Mouse (Mus musculus) forebrain, postnatal 0 days (tissue): ENCODE data around the gene Radil. TPM values are rescaled to one million over a fixed set of nuclear protein-coding genes. Genes with fewer than 3 reads are reported as not detected.

Source experiments
- ATAC-seq: fragments of 200-750 bp; cut with Nextera tagmentation; 2 replicates; pipeline ENCODE4 v1.8.0; 2017; ENCODE audit warnings: mild to moderate bottlenecking, moderate library complexity
- DNase-seq: peaks from one replicate; pipeline ENCODE4 v3.0.0-alpha.2; 2015
- H3K27ac ChIP-seq: fragments of 300-500 bp; sonication (generic); 2 replicates; pipeline ENCODE4 v1.5.1; 2014; ENCODE audit warnings: low read depth, mild to moderate bottlenecking, antibody characterized with exemption, low read length, moderate library complexity, mixed read lengths
- H3K27me3 ChIP-seq: fragments of 300-500 bp; sonication (generic); 2 replicates; pipeline ENCODE4 v1.6.1; 2014; ENCODE audit warnings: mild to moderate bottlenecking, low read length, mixed read lengths; ENCODE audit not compliant: insufficient read depth
- H3K36me3 ChIP-seq: fragments of 300-500 bp; sonication (generic); 2 replicates; pipeline ENCODE4 v1.6.1; 2014; ENCODE audit warnings: mild to moderate bottlenecking, moderate library complexity; ENCODE audit not compliant: insufficient read depth
- H3K4me1 ChIP-seq: fragments of 300-500 bp; sonication (generic); 2 replicates; pipeline ENCODE4 v1.6.1; 2014; ENCODE audit warnings: antibody characterized with exemption; ENCODE audit not compliant: insufficient read depth
- H3K4me2 ChIP-seq: fragments of 300-500 bp; sonication (generic); 2 replicates; pipeline ENCODE4 v1.6.1; 2014; ENCODE audit warnings: low read depth, mild to moderate bottlenecking, moderate library complexity
- H3K4me3 ChIP-seq: fragments of 300-500 bp; sonication (generic); 2 replicates; pipeline ENCODE4 v1.5.1; 2014; ENCODE audit warnings: low read depth, low read length, mixed read lengths
- H3K9ac ChIP-seq: fragments of 300-500 bp; sonication (generic); 2 replicates; pipeline ENCODE4 v1.6.1; 2014; ENCODE audit warnings: mild to moderate bottlenecking
- H3K9me3 ChIP-seq: fragments of 300-500 bp; sonication (generic); 2 replicates; pipeline ENCODE4 v1.6.1; 2016; ENCODE audit warnings: low read length
- CTCF ChIP-seq: sonication (generic); IDR thresholded peaks from 2 replicates; pipeline ENCODE4 v1.5.1; 2016; ENCODE audit warnings: antibody characterized with exemption, control low read depth, low read depth
- WGBS: fragments of 180-500 bp; shearing (Covaris S2); extraction: QIAGEN DNeasy Blood & Tissue Kit; methylation state at CpG from one replicate; pipeline ENCODE4 v1.1.7; 2014; 5-methylcytosine and 5-hydroxymethylcytosine counted together
- polyA plus RNA-seq: library from polyadenylated mRNA; unstranded; fragments of >200 nt; fragmentation: Nextera tagmentation; extraction: Ambion mirVana; gene quantifications from 2 replicates; pipeline ENCODE4 v1.2.1, GENCODE M21; 2015
- total RNA-seq: library from RNA; depleted of rRNA; stranded (reverse); fragments of >200 nt; gene quantifications from 2 replicates; pipeline ENCODE4 v1.2.3, GENCODE M21; 2014

Gene Radil
- total and polyA plus RNA-seq, 2 experiments from 2014 or later, result 10.4 to 10.8 TPM

DNA sequence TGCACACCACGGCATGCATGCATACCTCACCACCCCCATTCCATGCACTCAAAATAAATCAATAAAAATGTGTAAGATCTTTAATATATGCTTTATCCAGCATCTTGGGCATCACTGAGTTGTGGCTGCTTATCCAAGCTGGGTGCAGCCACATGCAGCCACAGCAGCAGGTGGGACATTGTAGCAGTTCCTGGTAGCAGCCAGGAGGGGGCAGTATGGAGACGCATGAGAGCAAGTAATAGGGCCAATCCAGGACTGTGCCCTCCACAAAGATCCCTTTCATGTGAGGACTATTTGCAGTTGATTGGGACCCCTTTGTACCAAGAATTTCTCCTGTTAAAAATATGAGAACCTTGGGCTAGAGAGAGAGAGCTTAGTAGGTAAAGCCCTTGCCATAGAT, 68.4 kb downstream of the Radil start:
- peak; percentile 39 for TF ChIP-seq CTCF
- no peak overlapping the region for H3K4me3 ChIP-seq
- H3K36me3 ChIP-seq, result peaks cover 5% of the 10 kb centered on the region
- DNase-seq, result no peak
- no peak overlapping the region for H3K27ac ChIP-seq
- 72% methylated on average over 2 of the region's 2 CpGs for WGBS
- no peak overlapping the region for H3K4me2 ChIP-seq
- H3K9ac ChIP-seq, result no peak overlapping the region
- no peak for ATAC-seq
- no peaks in the 10 kb centered on the region for H3K27me3 ChIP-seq
- H3K9me3 ChIP-seq, result no peaks in the 10 kb centered on the region
- no peaks in the 10 kb centered on the region for H3K4me1 ChIP-seq

DNA sequence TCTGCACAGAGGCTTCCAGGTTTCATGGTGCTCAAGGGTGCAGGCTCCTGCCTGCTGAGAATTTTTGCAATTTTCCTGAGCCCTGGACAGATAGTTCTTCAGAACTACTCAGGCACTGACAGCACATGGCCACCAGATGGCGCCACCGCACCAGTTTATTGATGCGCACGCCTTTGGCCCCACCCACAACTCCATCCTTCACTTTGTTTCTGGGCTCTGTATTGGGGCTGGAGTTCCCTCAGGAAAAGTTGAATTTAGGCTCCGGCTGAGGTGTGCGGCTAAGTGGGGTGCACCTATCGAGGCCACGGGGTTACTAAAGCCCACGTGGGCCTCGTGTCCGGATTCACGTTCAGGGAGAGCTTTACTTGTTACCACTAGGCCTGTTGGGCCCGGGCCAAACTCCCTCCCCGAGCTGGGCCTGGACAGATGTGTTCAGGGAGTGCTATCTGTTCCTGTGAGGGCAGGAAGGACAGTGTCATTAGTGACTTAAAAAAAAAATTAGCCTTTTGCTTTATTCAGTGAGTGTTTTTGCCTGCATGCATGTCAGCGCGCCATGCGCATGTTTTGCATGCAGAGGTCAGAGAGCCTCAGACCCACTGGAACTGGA, 72.0 kb downstream of the Radil start:
- WGBS, result 32% methylated on average over 17 of the region's 17 CpGs
- Histone ChIP-seq H3K27ac (no peak overlapping the region), H3K4me1 (no peaks in the 10 kb centered on the region), H3K4me2 (peak overlapping the region; percentile 24; the same call in 1 of the 2 replicates), H3K9ac (no peak overlapping the region), H3K9me3 (no peaks in the 10 kb centered on the region), H3K4me3 (no peak overlapping the region), H3K27me3 (no peaks in the 10 kb centered on the region), H3K36me3 (peaks cover 12% of the 10 kb centered on the region; the same call in 1 of the 2 replicates)
- ATAC-seq, result peak; percentile 81
- peak; percentile 91 for DNase-seq
- peak; percentile 96 for TF ChIP-seq CTCF

GRCm38 (mm10) chr5:142477866-142478615, 72.9 kb downstream of the Radil start:
- 70% methylated on average over 5 of the region's 5 CpGs for WGBS
- no peak for ATAC-seq

DNA sequence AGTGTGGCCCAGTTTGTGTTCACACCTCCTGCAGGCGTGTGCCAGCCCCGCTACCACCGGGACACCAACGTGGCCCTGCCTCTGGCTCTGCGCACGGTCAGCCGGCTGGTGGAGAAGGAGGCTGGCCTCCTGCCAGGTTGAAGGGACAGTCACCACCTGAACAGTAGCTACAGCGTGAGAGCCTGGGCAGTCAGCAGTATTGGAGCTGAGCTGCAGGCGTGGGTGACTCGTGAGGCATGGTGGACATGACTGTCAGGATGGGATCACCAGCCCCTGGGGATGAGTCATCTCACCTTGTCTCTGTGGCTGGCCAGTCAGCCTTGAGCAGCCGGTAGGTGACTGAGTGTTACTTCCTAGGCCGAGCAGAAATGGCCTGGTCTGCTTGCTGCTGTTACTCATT, 73.6 kb downstream of the Radil start:
- Histone ChIP-seq H3K4me1 (no peaks in the 10 kb centered on the region), H3K4me3 (no peak overlapping the region), H3K27ac (no peak overlapping the region), H3K27me3 (no peaks in the 10 kb centered on the region), H3K9me3 (no peaks in the 10 kb centered on the region), H3K9ac (no peak overlapping the region), H3K4me2 (no peak overlapping the region), H3K36me3 (peaks cover 16% of the 10 kb centered on the region)
- no peak for TF ChIP-seq CTCF
- 83% methylated on average over 12 of the region's 12 CpGs for WGBS
- DNase-seq (no peak), ATAC-seq (no peak)

More at GRCm38 (mm10) chr5:142477866-142478615, 72.9 kb downstream of the Radil start:
- no peaks in the 10 kb centered on the region for H3K4me1 ChIP-seq
- no peaks in the 10 kb centered on the region for H3K9me3 ChIP-seq
- no peak overlapping the region for H3K9ac ChIP-seq
- no peak for DNase-seq
- H3K4me3 ChIP-seq, result no peak overlapping the region
- H3K27ac ChIP-seq, result no peak overlapping the region
- H3K36me3 ChIP-seq, result peaks cover 12% of the 10 kb centered on the region; the same call in 1 of the 2 replicates
- no peak for TF ChIP-seq CTCF
- H3K4me2 ChIP-seq, result no peak overlapping the region
- H3K27me3 ChIP-seq, result no peaks in the 10 kb centered on the region

DNA sequence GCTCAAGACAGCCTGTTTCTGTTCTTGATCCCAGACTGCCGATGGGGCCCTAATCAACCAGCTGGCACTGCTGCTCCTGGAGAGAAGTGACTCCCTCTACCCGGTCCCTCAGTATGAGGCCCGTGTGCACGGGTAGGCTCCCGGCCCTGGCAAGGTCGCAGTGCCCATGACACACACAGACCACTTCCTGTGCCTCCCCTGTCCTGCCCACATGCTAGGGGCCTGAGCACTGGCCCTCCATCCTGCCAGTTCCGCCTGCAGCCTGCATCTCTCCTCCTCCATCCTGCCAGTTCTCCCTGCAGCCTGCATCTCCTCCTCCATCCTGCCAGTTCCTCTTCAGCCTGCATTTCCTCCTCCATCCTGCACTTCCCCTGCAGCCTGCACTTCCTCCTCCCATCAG, 75.2 kb downstream of the Radil start:
- no peak overlapping the region for H3K4me2 ChIP-seq
- DNase-seq (no peak), ATAC-seq (no peak)
- H3K9ac ChIP-seq, result no peak overlapping the region
- no peaks in the 10 kb centered on the region for H3K9me3 ChIP-seq
- no peak for TF ChIP-seq CTCF
- H3K4me1 ChIP-seq, result no peaks in the 10 kb centered on the region
- no peaks in the 10 kb centered on the region for H3K27me3 ChIP-seq
- no peak overlapping the region for H3K27ac ChIP-seq
- H3K36me3 ChIP-seq, result peaks cover 25% of the 10 kb centered on the region
- no peak overlapping the region for H3K4me3 ChIP-seq
- WGBS, result 85% methylated on average over 7 of the region's 7 CpGs

GRCm38 (mm10) chr5:142473696-142474095, 77.2 kb downstream of the Radil start:
- Histone ChIP-seq H3K27me3 (no peaks in the 10 kb centered on the region), H3K36me3 (peaks cover 38% of the 10 kb centered on the region), H3K9me3 (no peaks in the 10 kb centered on the region), H3K4me1 (no peaks in the 10 kb centered on the region), H3K4me2 (no peak overlapping the region), H3K9ac (no peak overlapping the region), H3K4me3 (no peak overlapping the region), H3K27ac (no peak overlapping the region)
- no peak for TF ChIP-seq CTCF
- 61% methylated on average over 10 of the region's 10 CpGs for WGBS
- ATAC-seq (peak; percentile 63; the same call in 1 of the 2 replicates), DNase-seq (no peak)

GRCm38 (mm10) chr5:142469796-142470195, 81.1 kb downstream of the Radil start:
- H3K9ac ChIP-seq, result no peak overlapping the region
- WGBS, result 90% methylated on average over 11 of the region's 11 CpGs
- no peak for DNase-seq
- no peak for TF ChIP-seq CTCF
- ATAC-seq, result no peak
- H3K4me3 ChIP-seq, result no peak overlapping the region
- no peaks in the 10 kb centered on the region for H3K4me1 ChIP-seq
- peaks cover 41% of the 10 kb centered on the region for H3K36me3 ChIP-seq
- H3K4me2 ChIP-seq, result no peak overlapping the region
- no peaks in the 10 kb centered on the region for H3K9me3 ChIP-seq
- no peak overlapping the region for H3K27ac ChIP-seq
- H3K27me3 ChIP-seq, result no peaks in the 10 kb centered on the region
